Mouse (Mus musculus): Measurements from ENCODE around the gene Olfr693. TPM values are rescaled to one million over a fixed set of nuclear protein-coding genes. Genes with fewer than 3 reads are reported as not detected.

Gene Olfr693
- not detected in 2 replicates for polyA plus RNA-seq (2012; rRNA removed; ENCODE audit: low replicate concordance)

GRCm38 (mm10) chr7:106680484-106680883, at the start of gene Olfr693:
Gene Olfr693 (minus strand): TSS chr7:106680584.

GRCm38 (mm10) chr7:106716296-106716695, 35.9 kb upstream of the Olfr693 start, which contains the start of gene Olfr695:
Gene Olfr695 (minus strand): TSS chr7:106716396.

GRCm38 (mm10) chr7:106691714-106692113, 11.3 kb upstream of the Olfr693 start, which contains the start of gene Olfr694:
Gene Olfr694 (minus strand): TSS chr7:106691814.

Other genes with a start within 250 kb of the Olfr693 start
- not detected in 2 replicates for gene Olfr694, start 11.2 kb upstream of the Olfr693 start, polyA plus RNA-seq (2012; rRNA removed; ENCODE audit: low replicate concordance)
- not detected in 2 replicates for gene Olfr695, start 35.8 kb upstream of the Olfr693 start, polyA plus RNA-seq (2012; rRNA removed; ENCODE audit: low replicate concordance)
- not detected in 2 replicates for gene Olfr697, start 61.9 kb upstream of the Olfr693 start, polyA plus RNA-seq (2012; rRNA removed; ENCODE audit: low replicate concordance)
- not detected in 2 replicates for gene Olfr698, start 74.8 kb upstream of the Olfr693 start, polyA plus RNA-seq (2012; rRNA removed; ENCODE audit: low replicate concordance)
- not detected in 2 replicates for gene Olfr699, start 112.6 kb upstream of the Olfr693 start, polyA plus RNA-seq (2012; rRNA removed; ENCODE audit: low replicate concordance)
- gene Olfr700, start 128.2 kb upstream of the Olfr693 start, polyA plus RNA-seq (2012; rRNA removed; ENCODE audit: low replicate concordance): not detected in 2 replicates
- gene Olfr701, start 133.5 kb upstream of the Olfr693 start, polyA plus RNA-seq (2012; rRNA removed; ENCODE audit: low replicate concordance): not detected in 2 replicates
- gene Olfr702, start 153.3 kb upstream of the Olfr693 start, polyA plus RNA-seq (2012; rRNA removed; ENCODE audit: low replicate concordance): not detected in 2 replicates
- not detected in 2 replicates for gene Olfr703, start 162.8 kb upstream of the Olfr693 start, polyA plus RNA-seq (2012; rRNA removed; ENCODE audit: low replicate concordance)
- not detected in 2 replicates for gene Olfr704, start 182.6 kb upstream of the Olfr693 start, polyA plus RNA-seq (2012; rRNA removed; ENCODE audit: low replicate concordance)
- not detected in 2 replicates for gene Olfr705, start 196.3 kb upstream of the Olfr693 start, polyA plus RNA-seq (2012; rRNA removed; ENCODE audit: low replicate concordance)
- not detected in 2 replicates for gene Olfr706, start 207.6 kb upstream of the Olfr693 start, polyA plus RNA-seq (2012; rRNA removed; ENCODE audit: low replicate concordance)
- not detected in 2 replicates for gene Olfr707, start 220.7 kb upstream of the Olfr693 start, polyA plus RNA-seq (2012; rRNA removed; ENCODE audit: low replicate concordance)
- not detected in 2 replicates for gene Olfr1532-ps1, start 227.4 kb upstream of the Olfr693 start, polyA plus RNA-seq (2012; rRNA removed; ENCODE audit: low replicate concordance)

All from mammary gland, adult 2 months (tissue).